12 mouse cellular contexts compared by ENCODE assay signal in the genomic region with DNA sequence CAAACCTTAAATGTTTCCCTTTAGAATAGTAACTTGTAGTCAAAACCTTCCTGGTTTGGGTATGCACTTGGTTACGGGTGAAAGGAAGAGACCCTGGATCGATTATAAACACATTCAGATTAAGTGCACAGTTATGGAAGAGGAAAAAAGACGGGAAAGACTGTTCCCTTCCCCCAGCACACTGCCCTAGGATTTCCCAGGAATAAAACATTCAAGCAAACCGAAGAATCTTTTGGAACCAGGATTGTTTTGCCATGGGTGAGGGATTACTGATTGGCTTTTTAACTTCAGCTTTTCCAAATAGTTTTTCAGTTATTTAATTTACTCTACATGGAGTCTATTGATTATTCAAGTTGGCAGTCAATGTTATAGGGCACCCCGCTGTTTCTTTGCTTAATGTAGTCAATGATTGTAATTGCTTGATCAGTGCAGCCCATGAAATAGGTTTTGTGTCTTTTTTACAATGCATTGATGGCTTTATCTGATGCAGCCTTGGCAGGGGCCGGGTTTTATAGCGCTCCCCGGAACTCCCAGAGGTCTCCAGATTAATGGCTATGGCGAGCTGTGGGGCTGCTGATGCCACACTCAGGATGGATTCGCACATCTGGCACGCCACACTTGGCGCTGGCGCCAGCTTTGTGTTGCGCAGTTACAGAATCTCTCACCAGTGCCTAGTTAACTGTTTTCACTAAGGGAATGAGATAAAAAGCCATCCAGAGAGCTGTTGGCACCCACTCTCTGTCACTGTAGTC.
DNase-seq lines count a peak whose midpoint lies in the region; ATAC-seq and TF ChIP-seq lines count a peak whose summit lies in the region.
"Had no signal": no experiment of that assay in that cellular context is flagged by ENCODE, and none has a peak within 500 bp of the region (broad histone marks: within the 10 kb centered on the region; RNA-seq: fewer than 3 reads in every experiment).

No protein-coding gene starts in this region.

- H3K36me3 ChIP-seq in midbrain, postnatal 0 days (ENCODE audit: insufficient read depth, low read length) = no peaks in the 10 kb centered on the region

- ATAC-seq in midbrain, postnatal 0 days (ENCODE audit: low FRiP score) = no peak
- ATAC-seq in erythroblast, adult 5-6 weeks (replicated peaks; ENCODE audit: low FRiP score, poor library complexity, severe bottlenecking) = no peak

- WGBS in midbrain, postnatal 0 days = 20% methylated on average over 14 of the region's 14 CpGs

- H3K9me3 ChIP-seq in midbrain, postnatal 0 days (ENCODE audit: low read length) = no peaks in the 10 kb centered on the region

- H3K27ac ChIP-seq in midbrain, postnatal 0 days (ENCODE audit: low read depth, low read length) = peak overlapping the region; percentile 48; the same call in 1 of the 2 replicates

- peak overlapping the region; percentile 12; the same call in 1 of the 2 replicates for H3K4me3 ChIP-seq in midbrain, postnatal 0 days (ENCODE audit: low read depth, low read length)

- H3K27me3 ChIP-seq in midbrain, postnatal 0 days (ENCODE audit: insufficient read depth, low read length) = no peaks in the 10 kb centered on the region

- no peak overlapping the region for H3K9ac ChIP-seq in midbrain, postnatal 0 days (replicated peaks; ENCODE audit: low read length, poor library complexity, severe bottlenecking)

- peaks cover 2% of the 10 kb centered on the region; the same call in 1 of the 2 replicates for H3K4me1 ChIP-seq in midbrain, postnatal 0 days (ENCODE audit: insufficient read depth, low read length)

- H3K4me2 ChIP-seq in midbrain, postnatal 0 days (ENCODE audit: low read depth, low read length, poor library complexity, severe bottlenecking) = peak overlapping the region; percentile 37
- H3K4me2 ChIP-seq: liver, embryonic 11.5 days had no signal

- DNase-seq in cerebellum, postnatal 10 days = peak; percentile 14 to 39
- no peak for DNase-seq in cerebellum, adult 11-12 months
- DNase-seq in embryo, embryonic 10.5 days (ENCODE audit: low spot score) = peak; percentile 26
- peak; percentile 4 to 5 for DNase-seq in layer of hippocampus, adult 18-20 months (ENCODE audit: low spot score in 2 of 2)
- peak; percentile 69 for DNase-seq in midbrain, postnatal 0 days (ENCODE audit: low spot score)
- DNase-seq in spleen, postnatal 14 days (ENCODE audit: low spot score in 2 of 2) = no peak
- DNase-seq in adrenal gland, adult 2 months = no peak
- DNase-seq: cerebellum, postnatal 36 days; kidney, adult 18-20 months; thymus, postnatal 14 days had no signal

- no peak for TF ChIP-seq CTCF in midbrain, postnatal 0 days (IDR thresholded peaks at IDR 0.05)

Comparison
In these comparisons a context has a peak if more than half of its experiments do, and no peak if none do; other contexts are left out.
1. DNase-seq: peak in cerebellum, postnatal 10 days (2 of 2), embryo, embryonic 10.5 days (single experiment), layer of hippocampus, adult 18-20 months (2 of 2) and midbrain, postnatal 0 days (single experiment); none in cerebellum, adult 11-12 months (single experiment), spleen, postnatal 14 days (0 of 2) and adrenal gland, adult 2 months (single experiment).